Mouse (Mus musculus) liver, adult 2 months (tissue): ENCODE results near the gene Rhobtb1.

ENCODE experiments used
- CTCF ChIP-seq: fragments of 200-500 bp; IDR thresholded peaks from 2 replicates; pipeline ENCODE4 v1.5.1; 2011; ENCODE audit warnings: low read depth, low read length, control low read depth
- POLR2A ChIP-seq: fragments of 200-500 bp; IDR thresholded peaks from 2 replicates; pipeline ENCODE4 v1.6.1; 2011; ENCODE audit warnings: low read length, control low read depth; ENCODE audit not compliant: insufficient read depth; ENCODE audit errors: extremely low read depth

DNA sequence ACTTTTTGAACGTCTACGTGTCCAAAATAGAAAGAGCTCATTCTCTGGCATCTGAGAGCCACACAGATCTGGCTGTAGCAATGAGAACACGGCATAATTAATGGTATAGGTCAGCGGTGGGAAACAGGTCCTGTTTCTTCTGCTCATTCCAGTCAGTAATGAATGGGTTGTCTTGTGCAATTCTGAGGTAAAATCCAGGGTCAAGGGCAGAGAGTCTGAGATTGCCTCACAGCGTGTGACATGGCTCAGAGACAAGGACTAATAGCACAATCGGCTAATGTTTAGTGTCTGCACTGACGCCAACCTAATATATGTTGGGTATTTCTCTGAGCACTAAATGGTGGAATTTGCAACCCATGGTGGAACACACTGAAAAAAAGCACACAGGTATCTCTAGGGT lies 148.8 kb downstream of the Rhobtb1 start:
- TF ChIP-seq CTCF (no peak), POLR2A (no peak)
